Mouse (Mus musculus) ES-Bruce4 (cell line): ENCODE measurements at regions not wholly inside any gene's neighbourhood (a gene's known extent, or its start where the extent isn't known, plus 50 kb on each side); places are given as distances from the start of the nearest gene placed in this dataset.

Experiments
- CTCF ChIP-seq: IDR thresholded peaks from one replicate; pipeline ENCODE4 v1.8.1; 2011; ENCODE audit warnings: low read depth, low read length
- EP300 ChIP-seq: IDR thresholded peaks from 2 replicates; pipeline ENCODE4 v1.6.1; 2011; ENCODE audit warnings: low read depth, low read length; ENCODE audit not compliant: insufficient read depth
- POLR2A ChIP-seq: IDR thresholded peaks from one replicate; pipeline ENCODE4 v1.8.1; 2011; ENCODE audit warnings: low read length; ENCODE audit not compliant: insufficient read depth

- no peak for TF ChIP-seq CTCF
- TF ChIP-seq POLR2A = no peak
- TF ChIP-seq EP300 = no peak
These were observed 586.1 kb upstream of the Sox11 start for GRCm38 (mm10) chr12:27928366-27928963.
